Mouse (Mus musculus) liver, adult 2 months (tissue): ENCODE data around the gene Abcb10.

Experiments used
- CTCF ChIP-seq: fragments of 200-500 bp; IDR thresholded peaks from 2 replicates; pipeline ENCODE4 v1.5.1; 2011; ENCODE audit warnings: low read depth, low read length, control low read depth
- POLR2A ChIP-seq: fragments of 200-500 bp; IDR thresholded peaks from 2 replicates; pipeline ENCODE4 v1.6.1; 2011; ENCODE audit warnings: low read length, control low read depth; ENCODE audit not compliant: insufficient read depth; ENCODE audit errors: extremely low read depth

GRCm38 (mm10) chr8:123973495-123973894, 9.4 kb downstream of the Abcb10 start:
- TF ChIP-seq CTCF (no peak), POLR2A (no peak)
